Mouse (Mus musculus) forebrain, embryonic 15.5 days (tissue): ENCODE measurements around the gene Fam83e. TPM values are rescaled to one million over a fixed set of nuclear protein-coding genes. Genes with fewer than 3 reads are reported as not detected.

ENCODE experiments used
- ATAC-seq: fragments of 200-750 bp; cut with Nextera tagmentation; replicated peaks from 2 replicates; pipeline ENCODE4 v1.8.0; 2017; ENCODE audit warnings: mild to moderate bottlenecking, moderate TSS enrichment, moderate library complexity
- H3K27ac ChIP-seq: fragments of 300-500 bp; sonication (generic); replicated peaks from 2 replicates; pipeline ENCODE4 v1.5.1; 2015; ENCODE audit warnings: mild to moderate bottlenecking, inconsistent platforms
- H3K27me3 ChIP-seq: fragments of 300-500 bp; sonication (generic); 2 replicates; pipeline ENCODE4 v1.6.1; 2015; ENCODE audit warnings: inconsistent platforms
- H3K36me3 ChIP-seq: fragments of 300-500 bp; sonication (generic); 2 replicates; pipeline ENCODE4 v1.6.1; 2015; ENCODE audit warnings: mild to moderate bottlenecking, inconsistent platforms
- H3K4me1 ChIP-seq: fragments of 300-500 bp; sonication (generic); 2 replicates; pipeline ENCODE4 v1.6.1; 2015; ENCODE audit warnings: inconsistent platforms
- H3K4me2 ChIP-seq: fragments of 300-500 bp; sonication (generic); replicated peaks from 2 replicates; pipeline ENCODE4 v1.6.1; 2015; ENCODE audit warnings: mild to moderate bottlenecking, inconsistent platforms
- H3K4me3 ChIP-seq: fragments of 300-500 bp; sonication (generic); 2 replicates; pipeline ENCODE4 v1.5.1; 2015; ENCODE audit warnings: mild to moderate bottlenecking, inconsistent platforms
- H3K9ac ChIP-seq: fragments of 300-500 bp; sonication (generic); replicated peaks from 2 replicates; pipeline ENCODE4 v1.6.1; 2015; ENCODE audit warnings: mild to moderate bottlenecking, inconsistent platforms
- H3K9me3 ChIP-seq: fragments of 300-500 bp; sonication (generic); 2 replicates; pipeline ENCODE4 v1.6.1; 2016; ENCODE audit warnings: inconsistent platforms
- WGBS: fragments of 180-500 bp; shearing (Covaris S2); methylation state at CpG from one replicate; pipeline ENCODE4 v1.1.7; 2015; ENCODE audit warnings: mixed read lengths; 5-methylcytosine and 5-hydroxymethylcytosine counted together
- polyA plus RNA-seq: library from polyadenylated mRNA; unstranded; fragments of >200 nt; fragmentation: Nextera tagmentation; extraction: Ambion mirVana; gene quantifications from 2 replicates; pipeline ENCODE4 v1.2.1, GENCODE M21; 2015

Fam83e gene
- 0.37 and 1.0 TPM in 2 replicates for polyA plus RNA-seq

GRCm38 (mm10) chr7:45720413-45721233 is at the start of gene Fam83e:
Gene Fam83e, plus strand, starts transcription at chr7:45721212.
- ATAC-seq = no peak
- no peaks in the 10 kb centered on the region for H3K9me3 ChIP-seq
- WGBS = 81% methylated on average over 14 of the region's 14 CpGs
- no peak within 1 kb of the TSS for H3K27ac ChIP-seq
- H3K9ac ChIP-seq = no peak within 1 kb of the TSS
- H3K4me1 ChIP-seq = peaks cover 38% of the 10 kb centered on the region
- no peak within 1 kb of the TSS for H3K4me2 ChIP-seq
- no peak within 1 kb of the TSS for H3K4me3 ChIP-seq
- H3K36me3 ChIP-seq = peaks cover 44% of the 10 kb centered on the region
- H3K27me3 ChIP-seq = no peaks in the 10 kb centered on the region

GRCm38 (mm10) chr7:45677627-45678295 is 43.3 kb upstream of the Fam83e start:
- Histone ChIP-seq H3K9ac (no peak overlapping the region), H3K27me3 (no peaks in the 10 kb centered on the region), H3K4me1 (peaks cover 6% of the 10 kb centered on the region), H3K4me3 (no peak overlapping the region), H3K36me3 (no peaks in the 10 kb centered on the region), H3K9me3 (no peaks in the 10 kb centered on the region), H3K27ac (no peak overlapping the region), H3K4me2 (no peak overlapping the region)
- ATAC-seq = no peak
- WGBS = 82% methylated on average over 7 of the region's 7 CpGs

GRCm38 (mm10) chr7:45678513-45678912 is 42.5 kb upstream of the Fam83e start:
- Histone ChIP-seq H3K9ac (no peak overlapping the region), H3K4me3 (no peak overlapping the region), H3K9me3 (no peaks in the 10 kb centered on the region), H3K27ac (no peak overlapping the region), H3K4me2 (no peak overlapping the region), H3K27me3 (no peaks in the 10 kb centered on the region), H3K36me3 (no peaks in the 10 kb centered on the region), H3K4me1 (peaks cover 8% of the 10 kb centered on the region)
- 89% methylated on average over 14 of the region's 14 CpGs for WGBS
- no peak for ATAC-seq

- H3K9ac ChIP-seq = no peak overlapping the region
- no peaks in the 10 kb centered on the region for H3K36me3 ChIP-seq
- no peak overlapping the region for H3K27ac ChIP-seq
- H3K9me3 ChIP-seq = no peaks in the 10 kb centered on the region
- 72% methylated on average over 14 of the region's 14 CpGs for whole genome bisulfite sequencing
- no peaks in the 10 kb centered on the region for H3K27me3 ChIP-seq
- no peak overlapping the region for H3K4me2 ChIP-seq
- H3K4me1 ChIP-seq = peaks cover 8% of the 10 kb centered on the region
- ATAC-seq = no peak
- no peak overlapping the region for H3K4me3 ChIP-seq
Observed at GRCm38 (mm10) chr7:45679966-45680621, 40.9 kb upstream of the Fam83e start.

- Histone ChIP-seq H3K4me3 (no peak overlapping the region), H3K36me3 (no peaks in the 10 kb centered on the region), H3K27me3 (no peaks in the 10 kb centered on the region), H3K4me1 (peaks cover 8% of the 10 kb centered on the region), H3K27ac (no peak overlapping the region), H3K9ac (no peak overlapping the region), H3K9me3 (no peaks in the 10 kb centered on the region), H3K4me2 (no peak overlapping the region)
- 89% methylated on average over 8 of the region's 8 CpGs for WGBS
- ATAC-seq = no peak
Observed at GRCm38 (mm10) chr7:45681046-45681736, 39.8 kb upstream of the Fam83e start.

- Histone ChIP-seq H3K4me3 (peak overlapping the region; percentile 16), H3K4me2 (peak overlapping the region; percentile 32), H3K27ac (peak overlapping the region; percentile 69), H3K4me1 (peaks cover 8% of the 10 kb centered on the region), H3K27me3 (no peaks in the 10 kb centered on the region), H3K9ac (0 out of 2 replicates have a peak overlapping the region, but pooled peaks have one; percentile 33), H3K36me3 (no peaks in the 10 kb centered on the region), H3K9me3 (no peaks in the 10 kb centered on the region)
- ATAC-seq = peak; percentile 79
- 29% methylated on average over 14 of the region's 14 CpGs for WGBS
Observed at GRCm38 (mm10) chr7:45682144-45683126, 38.6 kb upstream of the Fam83e start.

- Histone ChIP-seq H3K27me3 (no peaks in the 10 kb centered on the region), H3K9me3 (no peaks in the 10 kb centered on the region), H3K36me3 (no peaks in the 10 kb centered on the region), H3K4me2 (no peak within 1 kb of the TSS), H3K4me1 (peaks cover 8% of the 10 kb centered on the region), H3K27ac (peak within 1 kb of the TSS; percentile 69), H3K9ac (no peak within 1 kb of the TSS), H3K4me3 (no peak within 1 kb of the TSS)
- no peak for ATAC-seq
- 75% methylated on average over 7 of the region's 7 CpGs for WGBS
Observed at GRCm38 (mm10) chr7:45683396-45684050, 37.5 kb upstream of the Fam83e start, which contains the start of gene Ntn5. Gene Ntn5, plus strand, starts transcription at chr7:45684022.

GRCm38 (mm10) chr7:45685811-45686210 is 35.2 kb upstream of the Fam83e start:
- H3K9me3 ChIP-seq = no peaks in the 10 kb centered on the region
- no peaks in the 10 kb centered on the region for H3K36me3 ChIP-seq
- H3K4me2 ChIP-seq = no peak overlapping the region
- 75% methylated on average over 10 of the region's 10 CpGs for WGBS
- H3K27ac ChIP-seq = no peak overlapping the region
- H3K4me3 ChIP-seq = no peak overlapping the region
- no peak for ATAC-seq
- peaks cover 8% of the 10 kb centered on the region for H3K4me1 ChIP-seq
- H3K9ac ChIP-seq = no peak overlapping the region
- H3K27me3 ChIP-seq = no peaks in the 10 kb centered on the region

GRCm38 (mm10) chr7:45686841-45687240 is 34.2 kb upstream of the Fam83e start:
- Histone ChIP-seq H3K4me2 (no peak overlapping the region), H3K4me1 (peaks cover 8% of the 10 kb centered on the region), H3K4me3 (no peak overlapping the region), H3K9ac (no peak overlapping the region), H3K9me3 (no peaks in the 10 kb centered on the region), H3K36me3 (no peaks in the 10 kb centered on the region), H3K27me3 (no peaks in the 10 kb centered on the region), H3K27ac (no peak overlapping the region)
- no peak for ATAC-seq
- WGBS = 77% methylated on average over 3 of the region's 3 CpGs

- Histone ChIP-seq H3K4me3 (no peak overlapping the region), H3K27me3 (no peaks in the 10 kb centered on the region), H3K4me1 (no peaks in the 10 kb centered on the region), H3K9me3 (no peaks in the 10 kb centered on the region), H3K36me3 (no peaks in the 10 kb centered on the region), H3K4me2 (no peak overlapping the region), H3K9ac (no peak overlapping the region), H3K27ac (no peak overlapping the region)
- WGBS = 71% methylated on average over 6 of the region's 6 CpGs
- ATAC-seq = no peak
Observed at GRCm38 (mm10) chr7:45689099-45689498, 31.9 kb upstream of the Fam83e start.
